Mouse (Mus musculus) kidney, postnatal 0 days (tissue): ENCODE measurements around the gene Slc32a1. TPM values are rescaled to one million over a fixed set of nuclear protein-coding genes. Genes with fewer than 3 reads are reported as not detected.

Experiments
- ATAC-seq: fragments of 200-750 bp; cut with Nextera tagmentation; replicated peaks from 2 replicates; pipeline ENCODE4 v1.8.0; 2017; ENCODE audit warnings: low read depth, moderate number of reproducible peaks, moderate TSS enrichment, moderate library complexity; ENCODE audit not compliant: low FRiP score
- DNase-seq: peaks from one replicate; pipeline ENCODE4 v3.0.0-alpha.2; 2016; ENCODE audit warnings: low spot score
- H3K27ac ChIP-seq: fragments of 300-500 bp; sonication (generic); 2 replicates; pipeline ENCODE4 v1.5.1; 2014; ENCODE audit warnings: mild to moderate bottlenecking
- H3K27me3 ChIP-seq: fragments of 300-500 bp; sonication (generic); 2 replicates; pipeline ENCODE4 v1.6.1; 2014; ENCODE audit warnings: low read length, mixed read lengths; ENCODE audit not compliant: insufficient read depth
- H3K36me3 ChIP-seq: fragments of 300-500 bp; sonication (generic); 2 replicates; pipeline ENCODE4 v1.6.1; 2014; ENCODE audit warnings: low read length, mixed read lengths; ENCODE audit not compliant: insufficient read depth
- H3K4me1 ChIP-seq: fragments of 300-500 bp; sonication (generic); replicated peaks from 2 replicates; pipeline ENCODE4 v1.6.1; 2014; ENCODE audit warnings: antibody characterized with exemption, low read length, mixed read lengths; ENCODE audit not compliant: insufficient read depth
- H3K4me2 ChIP-seq: fragments of 300-500 bp; sonication (generic); 2 replicates; pipeline ENCODE4 v1.6.1; 2014; ENCODE audit warnings: mild to moderate bottlenecking, low read length, moderate library complexity, mixed read lengths
- H3K4me3 ChIP-seq: fragments of 300-500 bp; sonication (generic); replicated peaks from 2 replicates; pipeline ENCODE4 v1.5.1; 2014; ENCODE audit warnings: low read depth, low read length
- H3K9ac ChIP-seq: fragments of 300-500 bp; sonication (generic); 2 replicates; pipeline ENCODE4 v1.6.1; 2014; ENCODE audit warnings: low read depth, low read length
- H3K9me3 ChIP-seq: fragments of 300-500 bp; sonication (generic); replicated peaks from 2 replicates; pipeline ENCODE4 v1.6.1; 2016; ENCODE audit warnings: low read length, inconsistent platforms, mixed read lengths
- CTCF ChIP-seq: IDR thresholded peaks from 2 replicates; pipeline ENCODE4 v1.5.1; 2016; ENCODE audit warnings: antibody characterized with exemption, low read depth, mild to moderate bottlenecking, moderate library complexity
- WGBS: fragments of 180-500 bp; shearing (Covaris S2); extraction: QIAGEN DNeasy Blood & Tissue Kit; methylation state at CpG from one replicate; pipeline ENCODE4 v1.1.7; 2014; 5-methylcytosine and 5-hydroxymethylcytosine counted together
- polyA plus RNA-seq: library from polyadenylated mRNA; unstranded; fragments of >200 nt; fragmentation: Nextera tagmentation; extraction: Ambion mirVana; gene quantifications from 2 replicates; pipeline ENCODE4 v1.2.1, GENCODE M21; 2015

Slc32a1 gene
- polyA plus RNA-seq, 1 experiment from 2014 or later = not detected

GRCm38 (mm10) chr2:158625697-158626096 lies 15.1 kb downstream of the Slc32a1 start:
- Histone ChIP-seq H3K27me3 (no peaks in the 10 kb centered on the region), H3K9ac (peak overlapping the region; percentile 88), H3K4me3 (peak overlapping the region; percentile 98), H3K36me3 (peaks cover 21% of the 10 kb centered on the region; the same call in 1 of the 2 replicates), H3K9me3 (no peaks in the 10 kb centered on the region), H3K27ac (no peak overlapping the region), H3K4me1 (peaks cover 10% of the 10 kb centered on the region), H3K4me2 (peak overlapping the region; percentile 96)
- 30% methylated on average over 8 of the region's 8 CpGs for WGBS
- TF ChIP-seq CTCF = no peak
- ATAC-seq (no peak), DNase-seq (no peak)

- peaks cover 45% of the 10 kb centered on the region for H3K36me3 ChIP-seq
- peaks cover 10% of the 10 kb centered on the region for H3K4me1 ChIP-seq
- ATAC-seq = no peak
- H3K4me2 ChIP-seq = no peak overlapping the region
- no peaks in the 10 kb centered on the region for H3K9me3 ChIP-seq
- no peaks in the 10 kb centered on the region for H3K27me3 ChIP-seq
- H3K9ac ChIP-seq = no peak overlapping the region
- 71% methylated on average over 3 of the region's 3 CpGs for WGBS
- TF ChIP-seq CTCF = peak; percentile 49; the same call in 1 of the 2 replicates
- peak; percentile 54 for DNase-seq
- no peak overlapping the region for H3K27ac ChIP-seq
- no peak overlapping the region for H3K4me3 ChIP-seq
Measured at GRCm38 (mm10) chr2:158628858-158629257, 18.3 kb downstream of the Slc32a1 start.

- Histone ChIP-seq H3K4me2 (no peak overlapping the region), H3K9ac (no peak overlapping the region), H3K4me3 (no peak overlapping the region), H3K27me3 (no peaks in the 10 kb centered on the region), H3K36me3 (peaks cover 47% of the 10 kb centered on the region), H3K4me1 (peaks cover 10% of the 10 kb centered on the region), H3K27ac (no peak overlapping the region), H3K9me3 (no peaks in the 10 kb centered on the region)
- peak; percentile 84 for TF ChIP-seq CTCF
- 70% methylated on average over 1 of the region's 1 CpGs for WGBS
- DNase-seq = peak; percentile 69
- ATAC-seq = no peak
Measured at GRCm38 (mm10) chr2:158629414-158629813, 18.8 kb downstream of the Slc32a1 start.

- Histone ChIP-seq H3K4me2 (no peak overlapping the region), H3K9ac (no peak overlapping the region), H3K4me1 (no peaks in the 10 kb centered on the region), H3K36me3 (peaks cover 69% of the 10 kb centered on the region), H3K4me3 (no peak overlapping the region), H3K27me3 (no peaks in the 10 kb centered on the region), H3K9me3 (no peaks in the 10 kb centered on the region), H3K27ac (no peak overlapping the region)
- no peak for ATAC-seq
- no peak for DNase-seq
- no peak for TF ChIP-seq CTCF
- WGBS = 80% methylated on average over 5 of the region's 5 CpGs
Measured at GRCm38 (mm10) chr2:158631873-158632272, 21.3 kb downstream of the Slc32a1 start.

GRCm38 (mm10) chr2:158641869-158642268 lies 31.3 kb downstream of the Slc32a1 start:
- H3K9me3 ChIP-seq = no peaks in the 10 kb centered on the region
- no peak overlapping the region for H3K9ac ChIP-seq
- ATAC-seq (no peak), DNase-seq (peak; percentile 78)
- 9% methylated on average over 2 of the region's 2 CpGs for WGBS
- H3K4me2 ChIP-seq = no peak overlapping the region
- no peak overlapping the region for H3K27ac ChIP-seq
- TF ChIP-seq CTCF = peak; percentile 89
- H3K27me3 ChIP-seq = no peaks in the 10 kb centered on the region
- H3K4me3 ChIP-seq = no peak overlapping the region
- no peaks in the 10 kb centered on the region for H3K4me1 ChIP-seq
- H3K36me3 ChIP-seq = peaks cover 26% of the 10 kb centered on the region

GRCm38 (mm10) chr2:158642587-158642986 lies 32.0 kb downstream of the Slc32a1 start:
- no peak overlapping the region for H3K4me2 ChIP-seq
- WGBS = 83% methylated on average over 2 of the region's 2 CpGs
- no peak overlapping the region for H3K9ac ChIP-seq
- H3K9me3 ChIP-seq = no peaks in the 10 kb centered on the region
- TF ChIP-seq CTCF = no peak
- DNase-seq (no peak), ATAC-seq (no peak)
- H3K36me3 ChIP-seq = peaks cover 19% of the 10 kb centered on the region
- H3K27me3 ChIP-seq = no peaks in the 10 kb centered on the region
- no peaks in the 10 kb centered on the region for H3K4me1 ChIP-seq
- no peak overlapping the region for H3K27ac ChIP-seq
- H3K4me3 ChIP-seq = no peak overlapping the region

- no peaks in the 10 kb centered on the region for H3K4me1 ChIP-seq
- no peak for DNase-seq
- H3K9me3 ChIP-seq = no peaks in the 10 kb centered on the region
- no peak for TF ChIP-seq CTCF
- H3K4me2 ChIP-seq = no peak overlapping the region
- ATAC-seq = no peak
- WGBS = 67% methylated on average over 3 of the region's 3 CpGs
- H3K9ac ChIP-seq = no peak overlapping the region
- H3K27ac ChIP-seq = no peak overlapping the region
- H3K27me3 ChIP-seq = no peaks in the 10 kb centered on the region
- H3K4me3 ChIP-seq = no peak overlapping the region
- peaks cover 7% of the 10 kb centered on the region for H3K36me3 ChIP-seq
Measured at GRCm38 (mm10) chr2:158643791-158644190, 33.2 kb downstream of the Slc32a1 start.
